11 mouse cellular contexts compared by ENCODE assay signal in genomic region chr10:117151241-117151640, GRCm38 (mm10). TPM values are rescaled to one million over a fixed set of nuclear protein-coding genes. Genes with fewer than 3 reads are reported as not detected.
DNase-seq lines count a peak whose midpoint lies in the region; ATAC-seq and TF ChIP-seq lines count a peak whose summit lies in the region.
"Had no signal": no experiment of that assay in that cellular context is flagged by ENCODE, and none has a peak within 500 bp of the region (broad histone marks: within the 10 kb centered on the region; RNA-seq: fewer than 3 reads in every experiment).

No protein-coding gene starts in this region.

- peaks cover 1% of the 10 kb centered on the region; the same call in 1 of the 2 replicates for H3K79me2 ChIP-seq in heart, adult 2 months (replicated peaks; ENCODE audit: control insufficient read depth, insufficient read depth, low read length)
- peaks cover 18% of the 10 kb centered on the region for H3K79me2 ChIP-seq in myocyte (ENCODE audit: control insufficient read depth, insufficient read depth)

- peaks cover 42% of the 10 kb centered on the region for H3K4me1 ChIP-seq in heart, embryonic 15.5 days (replicated peaks)
- peaks cover 4% of the 10 kb centered on the region for H3K4me1 ChIP-seq in heart, adult 2 months (ENCODE audit: control insufficient read depth, insufficient read depth, low read length)
- peaks cover 39% of the 10 kb centered on the region for H3K4me1 ChIP-seq in midbrain, embryonic 13.5 days (replicated peaks)
- H3K4me1 ChIP-seq in midbrain, postnatal 0 days (ENCODE audit: insufficient read depth, low read length) = no peaks in the 10 kb centered on the region
- H3K4me1 ChIP-seq in embryonic facial prominence, embryonic 13.5 days = peaks cover 19% of the 10 kb centered on the region

- H3K36me3 ChIP-seq in heart, embryonic 15.5 days = no peaks in the 10 kb centered on the region
- no peaks in the 10 kb centered on the region; the same call in 1 of the 2 replicates for H3K36me3 ChIP-seq in heart, adult 2 months (ENCODE audit: control insufficient read depth, insufficient read depth, low read length)
- no peaks in the 10 kb centered on the region for H3K36me3 ChIP-seq in midbrain, embryonic 13.5 days
- no peaks in the 10 kb centered on the region for H3K36me3 ChIP-seq in midbrain, postnatal 0 days (ENCODE audit: insufficient read depth, low read length)
- H3K36me3 ChIP-seq in embryonic facial prominence, embryonic 13.5 days = no peaks in the 10 kb centered on the region
- H3K36me3 ChIP-seq in myocyte (ENCODE audit: control insufficient read depth, insufficient read depth) = no peaks in the 10 kb centered on the region
- H3K36me3 ChIP-seq: G1E; limb, embryonic 15.5 days had no signal

- no peak for TF ChIP-seq POLR2A in heart, adult 2 months (IDR thresholded peaks at IDR 0.05; ENCODE audit: insufficient read depth, low read depth, low read length)
- no peak for TF ChIP-seq POLR2A in myocyte (IDR thresholded peaks at IDR 0.05; ENCODE audit: insufficient read length, low read depth)

- no peaks in the 10 kb centered on the region for H3K27me3 ChIP-seq in heart, embryonic 15.5 days
- H3K27me3 ChIP-seq in heart, adult 2 months (ENCODE audit: control insufficient read depth, insufficient read depth, low read length) = no peaks in the 10 kb centered on the region
- peaks cover 13% of the 10 kb centered on the region; the same call in 1 of the 2 replicates for H3K27me3 ChIP-seq in midbrain, embryonic 13.5 days
- H3K27me3 ChIP-seq in midbrain, postnatal 0 days (ENCODE audit: insufficient read depth, low read length) = no peaks in the 10 kb centered on the region
- no peaks in the 10 kb centered on the region for H3K27me3 ChIP-seq in embryonic facial prominence, embryonic 13.5 days
- no peaks in the 10 kb centered on the region for H3K27me3 ChIP-seq in myocyte (ENCODE audit: control insufficient read depth, insufficient read depth, insufficient read length)
- H3K27me3 ChIP-seq: limb, embryonic 15.5 days had no signal

- H3ac ChIP-seq in myocyte (ENCODE audit: control insufficient read depth, insufficient read length) = no peak overlapping the region

- no peak overlapping the region for H3K9ac ChIP-seq in heart, embryonic 15.5 days
- no peak overlapping the region for H3K9ac ChIP-seq in heart, adult 2 months (ENCODE audit: low read depth, low read length)
- H3K9ac ChIP-seq in midbrain, embryonic 13.5 days (replicated peaks) = no peak overlapping the region
- H3K9ac ChIP-seq in midbrain, postnatal 0 days (replicated peaks; ENCODE audit: low read length, poor library complexity, severe bottlenecking) = no peak overlapping the region; the same call in 1 of the 2 replicates
- H3K9ac ChIP-seq in embryonic facial prominence, embryonic 13.5 days = no peak overlapping the region
- H3K9ac ChIP-seq: hindbrain, embryonic 14.5 days; limb, embryonic 15.5 days had no signal

- no peak for ATAC-seq in heart, embryonic 15.5 days (replicated peaks; ENCODE audit: insufficient number of reproducible peaks, insufficient read depth, low FRiP score, low read depth)
- ATAC-seq in midbrain, embryonic 13.5 days = no peak
- ATAC-seq in midbrain, postnatal 0 days (ENCODE audit: low FRiP score) = no peak
- no peak for ATAC-seq in embryonic facial prominence, embryonic 13.5 days (ENCODE audit: insufficient number of reproducible peaks, insufficient read depth, low FRiP score, low TSS enrichment, low read depth)

- TF ChIP-seq CTCF in heart, adult 2 months (IDR thresholded peaks at IDR 0.05) = no peak
- TF ChIP-seq CTCF in midbrain, postnatal 0 days (IDR thresholded peaks at IDR 0.05) = no peak
- no peak for TF ChIP-seq CTCF in layer of hippocampus, adult 2 months (conservative IDR thresholded peaks at IDR 0.05)

- H3K4me2 ChIP-seq in heart, embryonic 15.5 days = peak overlapping the region; percentile 74
- H3K4me2 ChIP-seq in midbrain, embryonic 13.5 days (replicated peaks) = 0 out of 2 replicates have a peak overlapping the region, but pooled peaks have one; percentile 19
- H3K4me2 ChIP-seq in midbrain, postnatal 0 days (ENCODE audit: low read depth, low read length, poor library complexity, severe bottlenecking) = no peak overlapping the region
- peak overlapping the region; percentile 74 for H3K4me2 ChIP-seq in embryonic facial prominence, embryonic 13.5 days
- peak overlapping the region; percentile 85 for H3K4me2 ChIP-seq in myocyte (ENCODE audit: low read depth)

- no peaks in the 10 kb centered on the region for H3K9me3 ChIP-seq in heart, embryonic 15.5 days (replicated peaks)
- no peaks in the 10 kb centered on the region for H3K9me3 ChIP-seq in midbrain, embryonic 13.5 days
- H3K9me3 ChIP-seq in midbrain, postnatal 0 days (ENCODE audit: low read length) = no peaks in the 10 kb centered on the region
- H3K9me3 ChIP-seq in embryonic facial prominence, embryonic 13.5 days = no peaks in the 10 kb centered on the region
- H3K9me3 ChIP-seq: G1E; limb, embryonic 15.5 days had no signal

- 0 out of 2 replicates have a peak overlapping the region, but pooled peaks have one; percentile 5 for H3K4me3 ChIP-seq in heart, embryonic 15.5 days
- H3K4me3 ChIP-seq in heart, adult 2 months = no peak overlapping the region
- H3K4me3 ChIP-seq in midbrain, embryonic 13.5 days (replicated peaks) = no peak overlapping the region
- H3K4me3 ChIP-seq in midbrain, postnatal 0 days (ENCODE audit: low read depth, low read length) = no peak overlapping the region
- no peak overlapping the region for H3K4me3 ChIP-seq in embryonic facial prominence, embryonic 13.5 days
- H3K4me3 ChIP-seq in myocyte = peak overlapping the region; percentile 57
- H3K4me3 ChIP-seq in layer of hippocampus, adult 2 months = no peak overlapping the region

- no peak for DNase-seq in heart, adult 2 months
- no peak for DNase-seq in midbrain, postnatal 0 days (ENCODE audit: low spot score)
- DNase-seq in left cerebral cortex, postnatal 14 days (ENCODE audit: low spot score in 2 of 2) = no peak
- no peak for DNase-seq in layer of hippocampus, adult 2 months (ENCODE audit: low spot score in 2 of 2)

- H3K27ac ChIP-seq in heart, embryonic 15.5 days = peak overlapping the region; percentile 31; the same call in 1 of the 2 replicates
- no peak overlapping the region for H3K27ac ChIP-seq in heart, adult 2 months
- H3K27ac ChIP-seq in midbrain, embryonic 13.5 days = no peak overlapping the region
- no peak overlapping the region for H3K27ac ChIP-seq in midbrain, postnatal 0 days (ENCODE audit: low read depth, low read length)
- H3K27ac ChIP-seq in embryonic facial prominence, embryonic 13.5 days = no peak overlapping the region
- H3K27ac ChIP-seq in layer of hippocampus, adult 2 months = no peak overlapping the region
- H3K27ac ChIP-seq: hindbrain, embryonic 14.5 days; limb, embryonic 15.5 days had no signal

- TF ChIP-seq EP300 in heart, adult 2 months (IDR thresholded peaks at IDR 0.05; ENCODE audit: insufficient read depth, low read depth, low read length) = no peak

- intact Hi-C loops in heart, adult 2 months (cut with DNase I) = no loop called here
- intact Hi-C loops in left cerebral cortex, postnatal 14 days (cut with DNase I) = no loop called here

- 18% methylated on average over 11 of the region's 11 CpGs for WGBS in heart, embryonic 15.5 days
- WGBS in heart, adult 2 months = 55% methylated on average over 11 of the region's 11 CpGs
- WGBS in midbrain, embryonic 13.5 days = 6% methylated on average over 11 of the region's 11 CpGs
- WGBS in midbrain, postnatal 0 days = 18% methylated on average over 11 of the region's 11 CpGs
- WGBS in embryonic facial prominence, embryonic 13.5 days = 7% methylated on average over 11 of the region's 11 CpGs

TF ChIP-seq in myocyte, 11 proteins besides CTCF, POLR2A, EP300 and RAD21:
- TF ChIP-seq CEBPB (IDR thresholded peaks at IDR 0.05; ENCODE audit: insufficient read depth, poor library complexity, severe bottlenecking) (peak; percentile 72), MYOD1 (IDR thresholded peaks at IDR 0.05; ENCODE audit: control insufficient read depth in 1 of 3, insufficient read length in 2 of 3, low read depth in 2 of 3) (no peak)

RNA-seq across cellular contexts. Expression of gene Frs2, which starts 2.9 kb away (rescaled TPM):
- 14.8 and 14.9 TPM in 2 replicates for polyA plus RNA-seq in heart, embryonic 15.5 days (2015; fragmentation: Nextera tagmentation; extraction: Ambion mirVana)
- total RNA-seq in heart, adult 2 months (2021) = 10 to 100 TPM; 14.2 to 17.0 TPM
- 13.4 and 26.0 TPM in 2 replicates for polyA plus RNA-seq in heart, adult 2 months (2012; rRNA removed)
- 19.0 and 22.2 TPM in 2 replicates for polyA plus RNA-seq in midbrain, embryonic 13.5 days (2015; fragmentation: Nextera tagmentation; extraction: Ambion mirVana)
- total RNA-seq in midbrain, postnatal 0 days (2014; rRNA removed) = 20.3 and 23.4 TPM in 2 replicates
- 15.2 and 17.3 TPM in 2 replicates for polyA plus RNA-seq in midbrain, postnatal 0 days (2015; fragmentation: Nextera tagmentation; extraction: Ambion mirVana)
- polyA plus RNA-seq in embryonic facial prominence, embryonic 13.5 days (2015; fragmentation: Nextera tagmentation; extraction: Ambion mirVana) = 20.8 and 25.8 TPM in 2 replicates
- polyA plus RNA-seq in myocyte (2012; fragmentation: generic; extraction: Trizol) = 6.6 TPM
- 10 to 100 TPM; 28.3 to 29.3 TPM for total RNA-seq in left cerebral cortex, postnatal 14 days (2021)
- total RNA-seq in layer of hippocampus, adult 2 months (2021) = 10 to 100 TPM; 36.3 to 37.5 TPM

Comparison
In these comparisons a context has a peak if more than half of its experiments do, and no peak if none do; other contexts are left out.
1. H3K4me3 ChIP-seq: peak in heart, embryonic 15.5 days (single experiment) and myocyte (single experiment); none in heart, adult 2 months (single experiment), midbrain, embryonic 13.5 days (single experiment), midbrain, postnatal 0 days (single experiment), embryonic facial prominence, embryonic 13.5 days (single experiment) and layer of hippocampus, adult 2 months (single experiment).